Mouse (Mus musculus) embryonic fibroblast, embryonic 13.5 days (primary cell): ENCODE data around the gene Hist2h4. TPM values are rescaled to one million over a fixed set of nuclear protein-coding genes. Genes with fewer than 3 reads are reported as not detected.

Experiments used
- H3K27ac ChIP-seq: 2 replicates; pipeline ENCODE4 v1.5.1; 2012; ENCODE audit warnings: low read length, control low read depth, inconsistent platforms; ENCODE audit not compliant: insufficient read depth
- H3K4me1 ChIP-seq: 2 replicates; pipeline ENCODE4 v1.6.1; 2011; ENCODE audit warnings: low read length; ENCODE audit not compliant: control insufficient read depth, insufficient read depth
- H3K4me3 ChIP-seq: 2 replicates; pipeline ENCODE4 v1.5.1; 2011; ENCODE audit warnings: mild to moderate bottlenecking, control low read depth, low read length; ENCODE audit not compliant: insufficient read depth
- CTCF ChIP-seq: IDR thresholded peaks from 2 replicates; pipeline ENCODE4 v1.5.1; 2011; ENCODE audit warnings: mild to moderate bottlenecking, control low read depth, low read length, moderate library complexity, borderline replicate concordance; ENCODE audit not compliant: insufficient read depth
- POLR2A ChIP-seq: IDR thresholded peaks from 2 replicates; pipeline ENCODE4 v1.6.1; 2011; ENCODE audit warnings: low read depth, mild to moderate bottlenecking, control low read depth, low read length, moderate library complexity
- polyA plus RNA-seq: library from polyadenylated mRNA; stranded (reverse); fragments of >200 nt; gene quantifications from 2 replicates; pipeline ENCODE4 v1.2.4, GENCODE M21; 2011; ENCODE audit warnings: low read depth; ENCODE audit not compliant: missing spikeins, insufficient read length

The Hist2h4 gene
- polyA plus RNA-seq = 2.5 and 3.7 TPM in 2 replicates

DNA sequence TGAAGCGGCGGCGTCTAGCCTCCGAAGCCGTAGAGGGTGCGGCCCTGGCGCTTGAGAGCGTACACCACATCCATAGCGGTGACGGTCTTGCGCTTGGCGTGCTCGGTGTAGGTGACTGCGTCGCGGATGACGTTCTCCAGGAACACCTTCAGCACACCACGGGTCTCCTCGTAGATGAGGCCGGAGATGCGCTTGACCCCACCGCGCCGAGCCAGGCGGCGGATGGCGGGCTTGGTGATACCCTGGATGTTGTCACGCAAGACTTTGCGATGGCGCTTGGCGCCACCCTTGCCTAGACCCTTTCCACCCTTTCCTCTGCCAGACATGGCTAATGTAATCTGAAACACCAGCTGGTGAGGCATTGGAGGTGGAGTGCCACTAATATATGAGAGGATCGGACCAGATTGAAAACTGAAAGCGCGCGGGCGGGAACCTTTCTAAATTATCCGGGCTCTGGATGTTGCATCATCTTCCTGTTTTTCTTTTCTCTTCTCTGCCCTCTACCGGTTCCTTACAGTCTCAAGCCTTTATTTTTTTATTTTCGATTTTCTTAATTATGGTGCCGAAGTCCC is at the start of gene Hist2h4:
Gene Hist2h4, minus strand, starts transcription at position 333 of the 572 bp plus-strand sequence.
- Histone ChIP-seq H3K27ac (peak within 1 kb of the TSS; percentile 99), H3K4me1 (peaks cover 9% of the 10 kb centered on the region; the same call in 1 of the 2 replicates), H3K4me3 (peak within 1 kb of the TSS; percentile 51)
- TF ChIP-seq POLR2A (peak; percentile 100), CTCF (no peak; the same call in 1 of the 2 replicates)

DNA sequence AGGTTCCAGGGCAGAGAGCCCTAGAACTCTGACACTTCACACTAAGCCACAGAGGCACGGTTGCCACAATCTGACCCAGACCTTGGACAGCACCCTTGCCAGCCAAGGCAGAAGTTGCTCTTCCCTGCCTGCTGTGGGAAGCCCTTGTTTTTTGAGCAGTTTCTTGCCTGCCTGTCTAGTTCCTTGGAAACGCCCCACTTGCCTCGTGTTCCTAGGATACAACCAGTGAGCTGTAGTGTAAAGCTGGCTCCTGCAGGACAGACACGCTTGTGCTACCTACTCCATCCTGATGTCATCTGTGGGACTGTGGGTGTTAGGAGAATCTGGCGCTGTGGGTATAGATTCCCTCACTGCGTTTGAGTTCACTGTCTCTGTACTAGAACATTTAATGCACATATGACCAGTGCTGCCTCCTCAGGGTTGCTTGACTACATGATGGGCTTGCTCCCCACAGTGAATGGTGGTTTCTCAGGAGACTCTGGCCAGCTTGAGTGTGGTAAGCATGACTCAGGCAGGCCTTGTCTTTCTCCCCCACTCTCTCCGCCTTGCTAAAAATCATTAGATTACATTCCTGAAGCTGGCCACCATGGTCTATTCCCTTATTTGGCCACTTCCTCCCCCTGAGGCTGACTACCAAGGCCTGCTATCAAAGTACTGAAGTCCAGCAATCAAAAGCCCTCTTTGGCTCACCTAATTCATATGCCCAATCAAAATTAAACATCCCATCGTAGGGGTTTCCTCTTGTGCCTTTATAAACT is 49.4 kb upstream of the Hist2h4 start:
- Histone ChIP-seq H3K4me1 (no peaks in the 10 kb centered on the region), H3K27ac (no peak overlapping the region), H3K4me3 (no peak overlapping the region)
- no peak for TF ChIP-seq CTCF
- no peak for TF ChIP-seq POLR2A

DNA sequence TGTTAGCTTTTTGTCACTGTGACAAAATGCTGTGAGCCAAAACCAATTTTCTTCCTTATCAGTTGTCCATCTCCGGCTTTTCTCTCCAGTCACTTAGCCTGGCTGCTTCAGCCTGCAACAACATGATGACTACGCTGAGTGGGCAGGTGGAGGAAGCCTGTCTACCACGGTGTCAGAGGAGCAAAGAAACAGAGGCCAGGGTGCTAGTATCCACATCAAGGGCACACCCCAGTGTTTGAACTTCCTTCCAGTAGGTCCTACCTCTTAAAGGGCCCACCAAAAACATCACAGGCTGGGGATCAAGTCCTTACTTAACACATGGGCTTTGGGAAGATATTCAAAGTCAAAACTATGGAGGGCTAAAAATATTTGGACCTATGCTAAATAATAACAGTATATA is 46.3 kb upstream of the Hist2h4 start:
- Histone ChIP-seq H3K4me1 (no peaks in the 10 kb centered on the region), H3K4me3 (no peak overlapping the region), H3K27ac (no peak overlapping the region)
- TF ChIP-seq POLR2A = no peak

DNA sequence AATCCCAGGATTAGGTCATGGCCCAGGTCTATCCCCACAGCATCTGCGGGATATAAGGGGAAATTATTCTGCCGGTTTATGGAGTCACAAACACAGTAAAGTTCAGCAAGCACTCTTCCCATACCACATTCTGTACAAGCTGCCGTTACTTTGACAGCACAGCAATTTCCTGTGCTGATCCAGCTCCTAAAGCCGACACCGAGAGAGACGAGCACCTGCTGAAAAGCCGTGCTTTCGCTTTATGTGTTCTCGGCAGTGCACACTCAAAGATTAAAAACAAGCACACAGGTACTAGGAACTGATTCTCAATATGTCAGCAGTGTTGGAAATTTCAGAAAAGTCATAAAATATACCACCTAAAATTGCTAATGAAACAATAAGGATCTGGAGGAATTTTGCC is 43.4 kb upstream of the Hist2h4 start:
- Histone ChIP-seq H3K4me1 (no peaks in the 10 kb centered on the region), H3K4me3 (no peak overlapping the region), H3K27ac (no peak overlapping the region)
- TF ChIP-seq CTCF = no peak
- no peak for TF ChIP-seq POLR2A

DNA sequence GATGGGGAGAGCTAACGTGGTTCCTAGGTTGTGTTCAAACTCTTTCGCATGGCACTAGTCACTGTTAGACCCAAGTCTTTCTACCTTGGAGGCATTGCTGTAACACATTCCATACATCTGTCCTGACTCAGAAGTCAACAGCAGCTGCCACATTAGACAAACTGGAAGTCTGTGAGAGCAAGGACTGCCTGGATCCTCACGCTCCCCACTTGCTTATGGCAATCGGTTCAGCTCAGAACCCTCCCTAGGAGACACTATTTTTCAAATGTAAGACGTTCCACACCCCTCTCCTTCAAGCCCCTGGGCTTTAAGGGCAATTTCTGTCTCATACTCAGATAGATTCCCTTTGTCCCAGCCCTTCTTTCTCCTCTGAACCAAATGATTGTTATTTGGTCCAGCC is 39.0 kb upstream of the Hist2h4 start:
- TF ChIP-seq POLR2A = no peak
- TF ChIP-seq CTCF = no peak
- no peak overlapping the region for H3K4me3 ChIP-seq
- H3K27ac ChIP-seq = no peak overlapping the region
- H3K4me1 ChIP-seq = no peaks in the 10 kb centered on the region

DNA sequence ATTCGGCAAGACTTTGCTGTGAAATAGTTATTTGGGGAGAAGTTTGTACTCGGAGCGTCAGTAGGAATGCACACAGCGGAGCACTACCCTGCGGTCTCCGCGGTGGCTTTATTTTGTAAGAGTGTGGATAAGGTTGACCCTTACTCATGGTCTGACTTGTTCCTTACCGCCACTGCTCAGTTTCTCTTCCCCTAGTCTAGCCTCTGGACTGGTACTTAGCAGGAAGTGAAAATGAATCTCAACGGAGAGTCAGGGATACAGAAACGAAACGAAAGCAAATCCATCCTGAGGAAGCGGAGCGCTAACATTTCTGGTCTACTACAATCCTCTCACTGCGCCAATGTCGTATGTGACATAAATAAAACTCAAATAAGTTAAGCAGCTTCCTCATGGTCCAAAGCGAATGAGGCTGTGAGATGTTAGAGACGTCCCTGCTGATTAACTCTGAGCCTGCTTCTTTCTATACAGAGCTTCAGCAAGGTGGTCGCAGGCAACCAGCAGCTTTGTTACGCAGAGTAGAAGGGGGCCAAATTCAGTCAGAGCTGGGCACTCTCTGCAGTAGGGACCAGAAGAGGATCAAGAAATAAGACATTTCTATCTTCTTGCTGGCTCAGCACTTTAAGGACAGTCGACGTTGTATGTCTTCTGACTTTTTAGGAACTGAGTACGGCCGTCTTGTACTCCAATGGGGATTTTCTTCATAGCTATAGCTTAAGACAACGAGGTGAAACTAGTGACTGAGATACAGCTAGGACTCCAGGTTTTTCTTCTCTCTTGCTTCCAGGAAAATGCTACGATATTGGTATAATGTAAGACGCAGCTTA is 37.8 kb upstream of the Hist2h4 start:
- no peak overlapping the region for H3K27ac ChIP-seq
- no peaks in the 10 kb centered on the region for H3K4me1 ChIP-seq
- H3K4me3 ChIP-seq = peak overlapping the region; percentile 25
- TF ChIP-seq CTCF = no peak
- TF ChIP-seq POLR2A = no peak

DNA sequence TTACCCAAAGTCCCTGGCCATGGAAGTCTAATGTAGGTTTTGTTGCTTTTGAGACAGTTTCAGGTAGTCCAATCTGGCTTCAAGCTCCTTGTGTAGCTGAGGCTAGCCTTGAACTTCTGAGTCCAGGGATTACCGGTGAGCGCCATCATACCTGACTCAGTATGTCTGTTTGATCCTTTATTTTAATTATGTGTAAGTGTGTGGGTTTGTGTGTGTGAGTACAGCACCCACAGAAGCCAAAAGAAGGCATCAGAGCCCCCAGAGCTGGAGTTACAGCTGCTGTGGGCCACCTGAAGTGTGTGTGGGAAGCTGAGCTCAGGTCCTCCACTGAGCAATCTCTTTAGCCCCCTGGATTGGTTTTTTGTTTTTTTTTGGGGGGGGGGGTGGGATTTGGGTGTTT is 36.5 kb upstream of the Hist2h4 start:
- no peak overlapping the region for H3K27ac ChIP-seq
- H3K4me3 ChIP-seq = no peak overlapping the region
- TF ChIP-seq POLR2A (no peak), CTCF (no peak)
- H3K4me1 ChIP-seq = no peaks in the 10 kb centered on the region

DNA sequence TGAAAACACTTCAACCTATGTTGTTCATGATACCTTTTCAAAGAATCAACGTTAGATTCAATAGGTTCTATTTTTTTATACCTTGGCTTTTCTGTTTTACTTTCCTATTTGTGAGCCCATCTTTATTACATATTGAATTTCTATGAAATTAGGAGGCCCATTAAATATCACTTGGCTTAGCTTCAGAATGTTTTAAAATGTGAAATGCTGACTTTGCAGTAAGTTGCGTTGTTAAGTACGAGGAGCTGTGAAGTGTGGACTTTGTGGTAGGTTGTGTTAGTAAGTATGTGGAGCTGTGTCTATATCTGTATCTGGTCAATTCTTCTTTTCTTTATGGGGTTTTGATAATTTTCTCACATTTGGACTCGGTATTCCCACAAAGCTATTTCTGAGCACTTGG is 35.2 kb upstream of the Hist2h4 start:
- no peak for TF ChIP-seq POLR2A
- no peak for TF ChIP-seq CTCF
- Histone ChIP-seq H3K27ac (no peak overlapping the region), H3K4me3 (no peak overlapping the region), H3K4me1 (no peaks in the 10 kb centered on the region)

DNA sequence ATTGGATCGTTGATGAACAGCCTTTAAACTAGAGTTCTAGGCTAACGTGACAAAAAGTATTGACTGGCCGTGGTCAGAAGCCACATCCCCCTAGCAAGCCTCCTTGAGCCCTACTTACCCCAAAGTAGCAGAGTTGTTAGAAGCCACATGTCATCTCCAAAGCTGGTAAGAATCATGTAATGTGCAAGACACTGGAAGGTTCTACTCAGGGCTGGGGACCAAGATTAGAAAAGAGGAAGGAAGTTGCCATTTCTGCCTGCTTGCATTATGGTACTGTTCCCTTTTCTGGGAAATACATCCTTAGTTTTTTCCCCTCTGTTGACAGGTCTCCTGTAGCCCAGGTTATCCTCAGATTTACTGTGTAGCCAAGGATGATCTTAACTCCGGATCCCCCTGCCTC is 30.7 kb upstream of the Hist2h4 start, which contains the start of gene Fcgr1:
Gene Fcgr1, minus strand, starts transcription at position 183 of the 400 bp plus-strand sequence.
- Histone ChIP-seq H3K4me3 (no peak within 1 kb of the TSS), H3K4me1 (no peaks in the 10 kb centered on the region), H3K27ac (no peak within 1 kb of the TSS)
- TF ChIP-seq CTCF (no peak), POLR2A (no peak)
